Mouse (Mus musculus) layer of hippocampus, adult 18-20 months (tissue): Measurements from ENCODE around the gene Bcap29. TPM values are rescaled to one million over a fixed set of nuclear protein-coding genes. Genes with fewer than 3 reads are reported as not detected.
"Not testable (repeated sequence)": the region's sequence is repeated elsewhere in the genome, so short reads cannot be mapped to it uniquely, and the experiment has no call there.

Experiments
- DNase-seq, 2 experiments: peaks; one replicate each; pipeline ENCODE4 v3.0.0; 2022; ENCODE audit warnings: low spot score in 2 of 2
- total RNA-seq, 2 experiments: library from RNA; stranded (reverse); gene quantifications; 2 replicates each; pipeline ENCODE4 v1.2.3; 2021

Gene Bcap29
- total RNA-seq, 2 experiments from 2014 or later: 37.6 to 44.9 TPM

GRCm38 (mm10) chr12:31580634-31581318 is 53.7 kb downstream of the Bcap29 start:
- peak; percentile 17 to 43 for DNase-seq

- DNase-seq: peak; percentile 76 to 91
These were observed 55.6 kb downstream of the Bcap29 start for GRCm38 (mm10) chr12:31578691-31579476.

GRCm38 (mm10) chr12:31574506-31574905 is 60.0 kb downstream of the Bcap29 start:
- DNase-seq: no peak

- no peak for DNase-seq
These were observed 64.7 kb downstream of the Bcap29 start for GRCm38 (mm10) chr12:31569784-31570183.

- DNase-seq: no peak
These were observed 65.8 kb downstream of the Bcap29 start for GRCm38 (mm10) chr12:31568661-31569060.

- DNase-seq: not testable (repeated sequence)
These were observed 66.9 kb downstream of the Bcap29 start for GRCm38 (mm10) chr12:31567535-31567934.

- DNase-seq: no peak
These were observed 73.7 kb downstream of the Bcap29 start for GRCm38 (mm10) chr12:31560712-31561111.

- no peak for DNase-seq
These were observed 74.5 kb downstream of the Bcap29 start for GRCm38 (mm10) chr12:31560002-31560401.

- no peak for DNase-seq
These were observed 80.1 kb downstream of the Bcap29 start for GRCm38 (mm10) chr12:31554371-31554770.

- no peak for DNase-seq
These were observed 83.2 kb downstream of the Bcap29 start for GRCm38 (mm10) chr12:31551252-31551651.

GRCm38 (mm10) chr12:31546061-31546460 is 88.4 kb downstream of the Bcap29 start:
- no peak for DNase-seq

- DNase-seq: no peak
These were observed 89.2 kb downstream of the Bcap29 start for GRCm38 (mm10) chr12:31545219-31545618.

GRCm38 (mm10) chr12:31541541-31541940 is 92.9 kb downstream of the Bcap29 start:
- no peak for DNase-seq

Other genes with a start within 250 kb of the Bcap29 start
- under 1 TPM; 0.20 to 0.30 TPM for gene Slc26a3, start 243.8 kb downstream of the Bcap29 start, total RNA-seq
- gene Cbll1, start 135.0 kb downstream of the Bcap29 start, total RNA-seq: 10 to 100 TPM; 25.3 to 26.8 TPM
- gene Slc26a4, start 74.7 kb downstream of the Bcap29 start, total RNA-seq: 10 to 100 TPM; 11.5 to 12.0 TPM
- gene Dus4l, start 20.2 kb upstream of the Bcap29 start, total RNA-seq: 10 to 100 TPM in 1 of 2 experiments, 1 to 10 TPM in 1; 7.9 to 13.0 TPM
- gene Cog5, start 20.2 kb upstream of the Bcap29 start, total RNA-seq: 10 to 100 TPM; 63.6 to 64.7 TPM
- 10 to 100 TPM; 73.3 to 79.9 TPM for gene Gpr22, start 79.3 kb upstream of the Bcap29 start, total RNA-seq